In the genomic region with DNA sequence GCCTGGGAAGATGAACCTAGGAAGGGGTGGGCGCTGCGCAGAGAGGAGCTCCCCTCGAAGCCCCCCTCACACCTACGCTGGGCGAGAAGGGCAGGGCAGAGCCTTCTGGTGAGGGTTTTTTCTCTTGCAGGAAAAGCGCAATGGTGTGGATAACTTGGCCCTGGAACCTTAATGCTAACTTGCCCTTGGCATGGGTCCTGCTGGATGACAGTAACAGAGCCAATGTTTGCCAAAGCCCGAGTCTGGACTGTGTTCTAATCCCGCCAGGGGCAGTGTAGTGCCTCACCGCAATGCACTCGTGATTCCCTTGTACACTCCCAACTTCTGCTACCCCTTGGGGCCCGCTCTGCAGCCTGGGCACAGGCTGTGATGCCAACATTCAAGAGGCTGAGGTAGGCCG, we compare ENCODE assay signal across 16 mouse cellular contexts. TPM values are rescaled to one million over a fixed set of nuclear protein-coding genes. Genes with fewer than 3 reads are reported as not detected.
DNase-seq lines count a peak whose midpoint lies in the region; ATAC-seq lines count a peak whose summit lies in the region.
"Had no signal": no experiment of that assay in that cellular context is flagged by ENCODE, and none has a peak within 500 bp of the region (broad histone marks: within the 10 kb centered on the region; RNA-seq: fewer than 3 reads in every experiment).

No protein-coding gene starts in this region.

- no peak for ATAC-seq in lung, embryonic 16.5 days (ENCODE audit: low read depth)
- ATAC-seq in granulocyte monocyte progenitor cell, adult 5-6 weeks (replicated peaks; ENCODE audit: poor library complexity, severe bottlenecking), result no peak
- ATAC-seq: midbrain, embryonic 13.5 days had no signal

- H3K9ac ChIP-seq in lung, embryonic 16.5 days (ENCODE audit: low read length), result peak overlapping the region; percentile 52; the same call in 1 of the 2 replicates
- H3K9ac ChIP-seq: midbrain, embryonic 13.5 days had no signal

- H3K27me3 ChIP-seq in lung, embryonic 16.5 days (ENCODE audit: control insufficient read depth, insufficient read depth, low read depth, low read length), result no peaks in the 10 kb centered on the region
- H3K27me3 ChIP-seq: midbrain, embryonic 13.5 days had no signal

- 77% methylated on average over 12 of the region's 12 CpGs for WGBS in lung, embryonic 16.5 days

- no peak overlapping the region for H3K27ac ChIP-seq in lung, embryonic 16.5 days (ENCODE audit: low read length)
- H3K27ac ChIP-seq: midbrain, embryonic 13.5 days had no signal

- peaks cover 9% of the 10 kb centered on the region for H3K4me1 ChIP-seq in lung, embryonic 16.5 days (replicated peaks; ENCODE audit: control insufficient read depth, insufficient read depth, low read length)

- peaks cover 2% of the 10 kb centered on the region; the same call in 1 of the 2 replicates for H3K36me3 ChIP-seq in lung, embryonic 16.5 days (ENCODE audit: control insufficient read depth, insufficient read depth, low read length)

- peak overlapping the region; percentile 43; the same call in 1 of the 2 replicates for H3K4me3 ChIP-seq in lung, embryonic 16.5 days (ENCODE audit: low read length)
- H3K4me3 ChIP-seq: midbrain, embryonic 13.5 days had no signal

- peak; percentile 19 for DNase-seq in cerebellum, adult 9-10 months
- DNase-seq in cerebellum, adult 8-10 months, result no peak
- no peak for DNase-seq in lung, postnatal 25 days (ENCODE audit: low spot score)
- peak; percentile 69 to 82 for DNase-seq in kidney, postnatal 36 days
- peak; percentile 3 for DNase-seq in yolk sac, embryonic 10.5 days (ENCODE audit: low spot score)
- DNase-seq in spleen, postnatal 10 days (ENCODE audit: low spot score in 2 of 2), result no peak
- DNase-seq: heart, postnatal 4 days; lung, adult 2 months; spleen, adult 18-20 months had no signal

- no peaks in the 10 kb centered on the region for H3K9me3 ChIP-seq in lung, embryonic 16.5 days (ENCODE audit: control insufficient read depth, low read length)
- H3K9me3 ChIP-seq: midbrain, embryonic 13.5 days had no signal

- H3K4me2 ChIP-seq in lung, embryonic 16.5 days (ENCODE audit: low read depth, low read length), result peak overlapping the region; percentile 59
- H3K4me2 ChIP-seq: midbrain, embryonic 13.5 days had no signal

RNA-seq across cellular contexts. Expression of gene Smim22, which starts 1.0 kb away (rescaled TPM):
- polyA plus RNA-seq in lung, embryonic 16.5 days (2015; fragmentation: Nextera tagmentation; extraction: Ambion mirVana), result 45.1 and 46.8 TPM in 2 replicates
- not detected in 2 replicates for total RNA-seq in granulocyte monocyte progenitor cell, adult 5-6 weeks (2014; fragmentation: Nextera tagmentation)
- not detected in 2 replicates for total RNA-seq in granulocyte monocyte progenitor cell, adult 5-6 weeks (2017)
- total RNA-seq: heart, postnatal 4 days; left cerebral cortex, postnatal 10 days; MEL had no signal
- polyA plus RNA-seq: neural tube, embryonic 11.5 days had no signal

RNA-seq across cellular contexts. Expression of gene Rogdi, which starts 5.3 kb away (rescaled TPM):
- 58.8 and 62.4 TPM in 2 replicates for polyA plus RNA-seq in lung, embryonic 16.5 days (2015; fragmentation: Nextera tagmentation; extraction: Ambion mirVana)
- 61.2 and 81.6 TPM in 2 replicates for total RNA-seq in granulocyte monocyte progenitor cell, adult 5-6 weeks (2014; fragmentation: Nextera tagmentation)
- total RNA-seq in granulocyte monocyte progenitor cell, adult 5-6 weeks (2017), result 17.9 and 20.2 TPM in 2 replicates

RNA-seq across cellular contexts. Expression of gene Sept12, which starts 10.4 kb away (rescaled TPM):
- 0.21 TPM in 1 of 2 replicates, not detected in the other for polyA plus RNA-seq in lung, embryonic 16.5 days (2015; fragmentation: Nextera tagmentation; extraction: Ambion mirVana)
- total RNA-seq in granulocyte monocyte progenitor cell, adult 5-6 weeks (2014; fragmentation: Nextera tagmentation), result not detected in 2 replicates
- not detected in 2 replicates for total RNA-seq in granulocyte monocyte progenitor cell, adult 5-6 weeks (2017)
- total RNA-seq: heart, postnatal 4 days; left cerebral cortex, postnatal 10 days; MEL had no signal
- polyA plus RNA-seq: embryonic facial prominence, embryonic 14.5 days; lung, adult 2 months; midbrain, embryonic 13.5 days; neural tube, embryonic 11.5 days had no signal

RNA-seq across cellular contexts. Expression of gene Glyr1, which starts 41.6 kb away (rescaled TPM):
- polyA plus RNA-seq in lung, embryonic 16.5 days (2015; fragmentation: Nextera tagmentation; extraction: Ambion mirVana), result 145 and 150 TPM in 2 replicates
- total RNA-seq in granulocyte monocyte progenitor cell, adult 5-6 weeks (2014; fragmentation: Nextera tagmentation), result 96.9 and 97.4 TPM in 2 replicates
- total RNA-seq in granulocyte monocyte progenitor cell, adult 5-6 weeks (2017), result 103 and 105 TPM in 2 replicates

RNA-seq across cellular contexts. Expression of gene Ubn1, which starts 41.8 kb away (rescaled TPM):
- 15.5 and 17.9 TPM in 2 replicates for polyA plus RNA-seq in lung, embryonic 16.5 days (2015; fragmentation: Nextera tagmentation; extraction: Ambion mirVana)
- total RNA-seq in granulocyte monocyte progenitor cell, adult 5-6 weeks (2014; fragmentation: Nextera tagmentation), result 51.8 and 54.2 TPM in 2 replicates
- total RNA-seq in granulocyte monocyte progenitor cell, adult 5-6 weeks (2017), result 44.3 and 48.4 TPM in 2 replicates

Comparison
In these comparisons a context has a peak if more than half of its experiments do, and no peak if none do; other contexts are left out.
1. DNase-seq: peak in cerebellum, adult 9-10 months (single experiment), kidney, postnatal 36 days (2 of 2) and yolk sac, embryonic 10.5 days (single experiment); none in cerebellum, adult 8-10 months (single experiment), lung, postnatal 25 days (single experiment) and spleen, postnatal 10 days (0 of 2).